Mouse (Mus musculus) Patski (cell line): ENCODE results near the gene Tec. TPM values are rescaled to one million over a fixed set of nuclear protein-coding genes. Genes with fewer than 3 reads are reported as not detected.

Source experiments
- ATAC-seq: fragments of 100-300 bp; one replicate; pipeline ENCODE4 v1.8.0; 2021
- CTCF ChIA-PET: fragments of 350-600 bp; sonication (Branson Sonifier 250); formaldehyde crosslinking; loops from one replicate; lab custom pipeline; 2022; ENCODE audit warnings: inconsistent platforms; lab: Charles Lee
- POLR2A ChIA-PET: fragments of 350-600 bp; sonication (Branson Sonifier 250); formaldehyde crosslinking; loops from one replicate; lab custom pipeline; 2022; ENCODE audit warnings: antibody characterized with exemption, inconsistent platforms; lab: Charles Lee
- DNase-seq: peaks from one replicate; pipeline ENCODE4 v3.0.0-alpha.2; 2011; ENCODE audit warnings: low read depth, low spot score
- H3K27me3 ChIP-seq: fragments of 371-371 bp; one replicate; pipeline ENCODE4 v1.5.1; 2021
- CTCF ChIP-seq: fragments of 100-300 bp; IDR thresholded peaks from one replicate; pipeline ENCODE4 v1.5.1; 2021
- in situ Hi-C: fragments of 300-500 bp; cut with MboI; formaldehyde crosslinking; loops from 3 replicates; pipeline ENCODE4 v1.11.1; 2018; ENCODE audit warnings: low pct_unique_long_range_greater_than_20kb, mixed read lengths
- polyA plus RNA-seq: library from polyadenylated mRNA; unstranded; gene quantifications from one replicate; pipeline ENCODE4 v1.2.3, GENCODE M21; 2021

Tec gene
- polyA plus RNA-seq, 1 experiment from 2014 or later: 8.3 TPM

- TF ChIP-seq CTCF: no peak
- no peaks in the 10 kb centered on the region for H3K27me3 ChIP-seq
- ATAC-seq (no peak), DNase-seq (no peak)
- POLR2A ChIA-PET: no interaction called here
- CTCF ChIA-PET: interaction anchor here (0.9 to 1.8 kb wide), 3 partner anchors 26 to 57 kb away, joined by 3 to 4 read pairs (median 3); no protein-coding TSS in a partner anchor
- in situ Hi-C loops: loop anchor here (5.0 to 10.0 kb wide), 2 partner anchors 52 to 209 kb away; partner anchors contain the start of gene Nipal1
Measured at GRCm38 (mm10) chr5:72856255-72856878, 11.9 kb downstream of the Tec start.

- peak; percentile 91 for ATAC-seq
- CTCF ChIA-PET: interaction anchor here (0.9 to 1.8 kb wide), 4 partner anchors 26 to 57 kb away, joined by 3 to 4 read pairs (median 4); no protein-coding TSS in a partner anchor
Measured at GRCm38 (mm10) chr5:72855685-72856124, 12.6 kb downstream of the Tec start.

GRCm38 (mm10) chr5:72854141-72854990, 13.9 kb downstream of the Tec start:
- ATAC-seq (no peak), DNase-seq (no peak)
- in situ Hi-C loops: loop anchor here (10.0 kb wide), 1 partner anchor 50 kb away; no protein-coding TSS in a partner anchor
- no peak for TF ChIP-seq CTCF
- no peaks in the 10 kb centered on the region for H3K27me3 ChIP-seq
- CTCF ChIA-PET: interaction anchor here (0.9 to 1.7 kb wide), 3 partner anchors 11 to 49 kb away, joined by 3 to 5 read pairs (median 4); no protein-coding TSS in a partner anchor
- POLR2A ChIA-PET: interaction anchor here (0.5 kb wide), 1 partner anchor 674 kb away, joined by 3 read pairs; no protein-coding TSS in a partner anchor

More at GRCm38 (mm10) chr5:72855685-72856124, 12.6 kb downstream of the Tec start:
- DNase-seq: peak; percentile 100
- no peak for TF ChIP-seq CTCF
- H3K27me3 ChIP-seq: no peaks in the 10 kb centered on the region
- in situ Hi-C loops: loop anchor here (5.0 to 10.0 kb wide), 2 partner anchors 51 to 208 kb away; partner anchors contain the start of gene Nipal1
- POLR2A ChIA-PET: no interaction called here

- CTCF ChIA-PET: interaction anchor here (0.8 to 1.7 kb wide), 4 partner anchors 9 to 14 kb away, joined by 3 to 5 read pairs (median 4); no protein-coding TSS in a partner anchor
- POLR2A ChIA-PET: no interaction called here
- in situ Hi-C loops: loop anchor here (10.0 kb wide), 1 partner anchor 49 kb away; no protein-coding TSS in a partner anchor
- TF ChIP-seq CTCF: no peak
- H3K27me3 ChIP-seq: no peaks in the 10 kb centered on the region
- DNase-seq: no peak
- ATAC-seq: no peak
Measured at GRCm38 (mm10) chr5:72853365-72853764, 14.9 kb downstream of the Tec start.

GRCm38 (mm10) chr5:72852301-72852995, 15.8 kb downstream of the Tec start:
- no peak for ATAC-seq
- ChIA-PET CTCF (interaction anchor here (0.6 to 1.7 kb wide), 5 partner anchors 10 to 41 kb away, joined by 3 to 5 read pairs (median 3); no protein-coding TSS in a partner anchor), POLR2A (no interaction called here)
- DNase-seq: no peak
- no peak for TF ChIP-seq CTCF
- in situ Hi-C loops: loop anchor here (10.0 kb wide), 1 partner anchor 48 kb away; no protein-coding TSS in a partner anchor
- no peaks in the 10 kb centered on the region for H3K27me3 ChIP-seq

- H3K27me3 ChIP-seq: no peaks in the 10 kb centered on the region
- ChIA-PET CTCF (no interaction called here), POLR2A (no interaction called here)
- TF ChIP-seq CTCF: no peak
- no peak for ATAC-seq
- DNase-seq: no peak
- in situ Hi-C loops: loop anchor here (10.0 kb wide), 1 partner anchor 47 kb away; no protein-coding TSS in a partner anchor
Measured at GRCm38 (mm10) chr5:72851674-72852098, 16.6 kb downstream of the Tec start.

GRCm38 (mm10) chr5:72850926-72851673, 17.2 kb downstream of the Tec start:
- POLR2A ChIA-PET: no interaction called here
- DNase-seq (no peak), ATAC-seq (no peak)
- TF ChIP-seq CTCF: no peak
- CTCF ChIA-PET: no interaction called here
- in situ Hi-C loops: loop anchor here (10.0 kb wide), 1 partner anchor 46 kb away; no protein-coding TSS in a partner anchor
- H3K27me3 ChIP-seq: no peaks in the 10 kb centered on the region

GRCm38 (mm10) chr5:72848889-72849435, 19.3 kb downstream of the Tec start:
- in situ Hi-C loops: no loop called here
- H3K27me3 ChIP-seq: no peaks in the 10 kb centered on the region
- no peak for TF ChIP-seq CTCF
- ChIA-PET POLR2A (no interaction called here), CTCF (no interaction called here)
- ATAC-seq (no peak), DNase-seq (no peak)

- in situ Hi-C loops: no loop called here
- DNase-seq (no peak), ATAC-seq (no peak)
- H3K27me3 ChIP-seq: no peaks in the 10 kb centered on the region
- TF ChIP-seq CTCF: no peak
- ChIA-PET POLR2A (no interaction called here), CTCF (no interaction called here)
Measured at GRCm38 (mm10) chr5:72846712-72847111, 21.6 kb downstream of the Tec start.
